ENCODE assay signal across 25 mouse cellular contexts in genomic region chr13:42949336-42949735, GRCm38 (mm10).
DNase-seq lines count a peak whose midpoint lies in the region; ATAC-seq and TF ChIP-seq lines count a peak whose summit lies in the region.
"Had no signal": no experiment of that assay in that cellular context is flagged by ENCODE, and none has a peak within 500 bp of the region (broad histone marks: within the 10 kb centered on the region; RNA-seq: fewer than 3 reads in every experiment).

No protein-coding gene starts in this region.

- no peak overlapping the region for H3K4me2 ChIP-seq in kidney, embryonic 15.5 days
- H3K4me2 ChIP-seq in kidney, postnatal 0 days (ENCODE audit: low read length) = no peak overlapping the region
- H3K4me2 ChIP-seq: embryonic facial prominence, embryonic 13.5 days; embryonic facial prominence, embryonic 15.5 days; forebrain, embryonic 13.5 days; forebrain, embryonic 15.5 days had no signal

- H3K27me3 ChIP-seq in kidney, embryonic 15.5 days = no peaks in the 10 kb centered on the region
- no peaks in the 10 kb centered on the region for H3K27me3 ChIP-seq in kidney, postnatal 0 days (ENCODE audit: insufficient read depth, low read length)
- H3K27me3 ChIP-seq: embryonic facial prominence, embryonic 13.5 days; embryonic facial prominence, embryonic 15.5 days; forebrain, embryonic 13.5 days; forebrain, embryonic 15.5 days had no signal

- WGBS in kidney, embryonic 15.5 days = 52% methylated on average over 5 of the region's 5 CpGs
- 36% methylated on average over 5 of the region's 5 CpGs for WGBS in kidney, postnatal 0 days

- H3K4me3 ChIP-seq in kidney, embryonic 15.5 days (replicated peaks) = no peak overlapping the region
- H3K4me3 ChIP-seq in kidney, postnatal 0 days (replicated peaks; ENCODE audit: low read depth, low read length) = no peak overlapping the region
- H3K4me3 ChIP-seq: embryonic facial prominence, embryonic 13.5 days; embryonic facial prominence, embryonic 15.5 days; erythroblast, embryonic 14.5 days; forebrain, embryonic 13.5 days; forebrain, embryonic 15.5 days had no signal

- peak overlapping the region; percentile 65 for H3K27ac ChIP-seq in kidney, embryonic 15.5 days
- no peak overlapping the region for H3K27ac ChIP-seq in kidney, postnatal 0 days
- H3K27ac ChIP-seq: embryonic facial prominence, embryonic 13.5 days; embryonic facial prominence, embryonic 15.5 days; forebrain, embryonic 13.5 days; forebrain, embryonic 15.5 days had no signal

- DNase-seq in heart, adult 11 months = peak; percentile 68
- no peak for DNase-seq in heart, postnatal 4 days
- DNase-seq in kidney, adult 18-20 months = no peak
- no peak for DNase-seq in kidney, postnatal 0 days (ENCODE audit: low spot score)
- DNase-seq in kidney, postnatal 14 days = no peak
- DNase-seq: adrenal gland, adult 2 months; adrenal gland, postnatal 10 days; adrenal gland, postnatal 25 days; B cell, adult 2 months; cerebellum, adult 11 months; cerebellum, adult 18-20 months; cerebellum, adult 8-10 months; cerebellum, adult 9-11 months; cerebellum, postnatal 14 days; cerebellum, postnatal 36 days; embryo, embryonic 11 days; forebrain, postnatal 0 days had no signal

- peaks cover 35% of the 10 kb centered on the region for H3K4me1 ChIP-seq in kidney, embryonic 15.5 days
- H3K4me1 ChIP-seq in kidney, postnatal 0 days (replicated peaks; ENCODE audit: insufficient read depth, low read length) = peaks cover 6% of the 10 kb centered on the region; the same call in 1 of the 2 replicates

- no peaks in the 10 kb centered on the region for H3K36me3 ChIP-seq in kidney, embryonic 15.5 days
- no peaks in the 10 kb centered on the region for H3K36me3 ChIP-seq in kidney, postnatal 0 days (ENCODE audit: insufficient read depth, low read length)
- H3K36me3 ChIP-seq: embryonic facial prominence, embryonic 13.5 days; embryonic facial prominence, embryonic 15.5 days; forebrain, embryonic 15.5 days; G1E had no signal

- no peak overlapping the region for H3K9ac ChIP-seq in kidney, embryonic 15.5 days
- H3K9ac ChIP-seq in kidney, postnatal 0 days (ENCODE audit: low read depth, low read length) = no peak overlapping the region
- H3K9ac ChIP-seq: embryonic facial prominence, embryonic 13.5 days; embryonic facial prominence, embryonic 15.5 days; forebrain, embryonic 13.5 days; forebrain, embryonic 15.5 days; forebrain, postnatal 0 days had no signal

- no peaks in the 10 kb centered on the region for H3K9me3 ChIP-seq in kidney, embryonic 15.5 days (replicated peaks)
- H3K9me3 ChIP-seq in kidney, postnatal 0 days (replicated peaks; ENCODE audit: low read length) = no peaks in the 10 kb centered on the region
- H3K9me3 ChIP-seq: embryonic facial prominence, embryonic 13.5 days; embryonic facial prominence, embryonic 15.5 days; forebrain, embryonic 13.5 days; forebrain, embryonic 15.5 days; G1E had no signal

- no peak for TF ChIP-seq CTCF in kidney, postnatal 0 days (IDR thresholded peaks at IDR 0.05; ENCODE audit: low read depth)

- peak; percentile 56 for ATAC-seq in kidney, embryonic 15.5 days (replicated peaks; ENCODE audit: low FRiP score)
- ATAC-seq in kidney, postnatal 0 days (replicated peaks; ENCODE audit: low FRiP score, low read depth) = peak; percentile 37; the same call in 1 of the 2 replicates
- ATAC-seq: CD4-positive, CD25-positive, alpha-beta regulatory T cell, adult 4 months; forebrain, embryonic 13.5 days; forebrain, embryonic 15.5 days; forebrain, postnatal 0 days had no signal
